Mouse (Mus musculus) forebrain, embryonic 10.5 days (tissue): ENCODE measurements around the gene Ms4a4c. TPM values are rescaled to one million over a fixed set of nuclear protein-coding genes. Genes with fewer than 3 reads are reported as not detected.

Source experiments
- DNase-seq: peaks from one replicate; pipeline ENCODE4 v3.0.0-alpha.2; 2017; ENCODE audit warnings: low spot score; ENCODE audit errors: extremely low spot score
- H3K27ac ChIP-seq: fragments of 300-500 bp; sonication (generic); 2 replicates; pipeline ENCODE4 v1.5.1; 2016; ENCODE audit warnings: mild to moderate bottlenecking
- H3K27me3 ChIP-seq: fragments of 300-500 bp; sonication (generic); 2 replicates; pipeline ENCODE4 v1.6.1; 2016; ENCODE audit warnings: mild to moderate bottlenecking; ENCODE audit not compliant: poor library complexity, severe bottlenecking
- H3K36me3 ChIP-seq: fragments of 300-500 bp; sonication (generic); replicated peaks from 2 replicates; pipeline ENCODE4 v1.6.1; 2016; ENCODE audit warnings: mild to moderate bottlenecking, moderate library complexity
- H3K4me1 ChIP-seq: fragments of 300-500 bp; sonication (generic); 2 replicates; pipeline ENCODE4 v1.6.1; 2016
- H3K4me3 ChIP-seq: fragments of 300-500 bp; sonication (generic); 2 replicates; pipeline ENCODE4 v1.5.1; 2016; ENCODE audit warnings: mild to moderate bottlenecking, moderate library complexity
- H3K9me3 ChIP-seq: fragments of 300-500 bp; sonication (generic); 2 replicates; pipeline ENCODE4 v1.6.1; 2016; ENCODE audit warnings: mild to moderate bottlenecking, moderate library complexity
- WGBS: fragments of 180-500 bp; shearing (Covaris S2); methylation state at CpG from one replicate; pipeline ENCODE4 v1.1.7; 2016; 5-methylcytosine and 5-hydroxymethylcytosine counted together
- polyA plus RNA-seq: library from polyadenylated mRNA; unstranded; fragments of >200 nt; fragmentation: Nextera tagmentation; extraction: Ambion mirVana; gene quantifications from 2 replicates; pipeline ENCODE4 v1.2.1, GENCODE M21; 2016

Gene Ms4a4c
- 0.17 TPM in 1 of 2 replicates, not detected in the other for polyA plus RNA-seq

DNA sequence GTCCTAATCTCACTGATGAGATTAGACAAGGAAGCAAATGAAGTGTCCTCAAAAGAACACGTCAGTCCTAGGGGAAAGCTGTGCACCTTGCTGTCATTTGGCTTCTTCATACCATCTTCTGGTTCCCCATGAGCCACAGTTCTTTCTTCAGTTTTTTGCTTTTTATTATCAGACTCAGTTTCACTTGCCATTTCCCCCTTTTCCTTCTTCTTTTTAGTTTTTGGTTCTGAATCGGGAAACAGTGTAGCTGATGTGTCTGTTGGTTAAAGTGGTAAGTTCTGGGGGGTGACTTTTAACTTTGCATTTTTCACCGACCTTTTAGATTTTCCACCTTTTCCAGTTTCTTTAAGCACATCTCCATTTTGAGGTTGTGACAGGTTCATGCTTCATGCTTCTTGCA, at the start of gene Ms4a4c:
TSS of gene Ms4a4c (plus strand) at position 244 of the 400 bp plus-strand sequence.
- Histone ChIP-seq H3K4me3 (no peak within 1 kb of the TSS), H3K27me3 (no peaks in the 10 kb centered on the region), H3K27ac (no peak within 1 kb of the TSS), H3K4me1 (no peaks in the 10 kb centered on the region), H3K9me3 (no peaks in the 10 kb centered on the region), H3K36me3 (no peaks in the 10 kb centered on the region)
- no peak for DNase-seq
- 89% methylated on average over 3 of the region's 3 CpGs for WGBS

DNA sequence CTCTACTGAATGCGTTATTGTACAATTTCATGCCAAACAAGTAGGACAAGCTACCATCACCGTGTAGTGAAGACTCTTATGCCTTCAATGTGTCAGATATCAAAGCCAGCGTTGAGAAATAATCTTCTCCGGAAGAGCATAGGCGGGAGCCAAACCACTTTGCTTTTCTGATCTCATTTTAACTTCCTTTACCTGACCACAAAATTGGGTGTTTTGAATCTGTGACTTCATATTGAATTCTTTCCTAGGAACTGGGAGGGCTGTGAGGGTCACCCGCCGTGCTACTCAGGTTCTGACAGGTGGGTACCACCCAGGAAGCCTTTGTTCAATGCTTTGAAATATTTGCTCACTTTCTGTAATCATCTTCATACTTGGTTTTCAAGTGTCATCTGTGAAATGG, 48.8 kb upstream of the Ms4a4c start:
- no peak overlapping the region for H3K4me3 ChIP-seq
- no peaks in the 10 kb centered on the region for H3K9me3 ChIP-seq
- no peaks in the 10 kb centered on the region for H3K27me3 ChIP-seq
- H3K4me1 ChIP-seq, result no peaks in the 10 kb centered on the region
- WGBS, result 86% methylated on average over 7 of the region's 7 CpGs
- H3K36me3 ChIP-seq, result no peaks in the 10 kb centered on the region
- no peak overlapping the region for H3K27ac ChIP-seq
- DNase-seq, result no peak

DNA sequence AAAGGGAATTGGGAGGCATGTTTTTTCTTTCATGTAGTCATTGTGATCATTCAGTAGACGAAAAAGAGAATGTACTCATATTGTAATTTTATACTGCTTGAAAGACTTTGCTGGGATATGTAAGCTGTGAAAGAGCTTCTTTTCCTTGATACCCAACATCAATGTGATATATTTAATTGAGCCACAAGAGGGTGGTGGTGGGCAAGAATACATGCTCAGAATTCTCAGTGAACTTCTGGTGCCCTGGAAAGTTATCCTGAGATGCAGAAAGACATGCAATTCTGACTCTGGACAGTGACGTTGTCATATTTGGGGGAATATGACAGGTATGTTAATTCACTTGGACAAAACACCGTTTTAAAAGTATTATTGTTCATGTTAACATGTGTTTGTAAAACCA, 44.5 kb upstream of the Ms4a4c start:
- Histone ChIP-seq H3K9me3 (no peaks in the 10 kb centered on the region), H3K27ac (no peak overlapping the region), H3K4me3 (no peak overlapping the region), H3K36me3 (no peaks in the 10 kb centered on the region), H3K27me3 (no peaks in the 10 kb centered on the region), H3K4me1 (no peaks in the 10 kb centered on the region)
- WGBS, result 71% methylated on average over 3 of the region's 3 CpGs
- no peak for DNase-seq

DNA sequence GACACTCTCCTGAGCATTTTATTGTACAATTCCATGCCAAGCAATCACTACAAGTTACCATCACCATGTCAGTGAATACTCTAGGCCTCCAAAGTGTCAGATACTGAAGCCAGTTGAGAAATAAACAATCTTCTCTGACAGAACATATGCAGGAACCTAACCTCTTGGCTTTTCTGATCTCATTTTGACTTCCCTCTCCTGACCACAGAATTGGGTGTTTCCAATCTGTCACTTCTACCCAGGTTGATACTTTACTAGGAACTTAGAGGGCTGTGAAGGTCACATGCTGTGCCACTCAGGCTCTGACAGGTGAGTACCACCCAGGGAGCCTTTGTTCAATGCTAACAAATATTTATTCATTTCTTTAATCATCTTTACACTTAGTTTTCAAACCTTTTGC, 42.6 kb upstream of the Ms4a4c start:
- DNase-seq, result no peak
- H3K4me1 ChIP-seq, result no peaks in the 10 kb centered on the region
- H3K27me3 ChIP-seq, result no peaks in the 10 kb centered on the region
- no peak overlapping the region for H3K27ac ChIP-seq
- H3K36me3 ChIP-seq, result no peaks in the 10 kb centered on the region
- no peaks in the 10 kb centered on the region for H3K9me3 ChIP-seq
- H3K4me3 ChIP-seq, result no peak overlapping the region

DNA sequence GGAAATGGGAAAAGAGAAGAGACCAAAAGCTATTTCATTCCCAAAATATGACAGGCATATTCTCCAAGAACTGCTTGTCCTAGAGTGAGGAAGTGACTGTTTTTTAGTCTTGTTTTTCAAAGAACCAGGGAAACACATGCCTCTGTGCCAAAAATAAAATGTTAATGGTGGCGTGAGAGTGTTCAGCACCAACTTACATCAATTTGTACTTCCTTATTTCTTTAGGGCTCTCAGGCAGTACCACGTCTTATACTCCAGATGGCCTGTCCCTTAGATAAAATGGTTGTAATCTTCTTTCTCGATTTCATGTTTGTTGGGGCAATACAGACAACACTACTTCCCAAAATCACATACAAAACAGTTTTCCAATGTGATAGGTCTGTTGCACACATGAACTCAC, 36.3 kb upstream of the Ms4a4c start:
- 87% methylated on average over 3 of the region's 3 CpGs for whole genome bisulfite sequencing
- H3K36me3 ChIP-seq, result no peaks in the 10 kb centered on the region
- H3K27ac ChIP-seq, result no peak overlapping the region
- no peaks in the 10 kb centered on the region for H3K9me3 ChIP-seq
- H3K27me3 ChIP-seq, result no peaks in the 10 kb centered on the region
- no peak overlapping the region for H3K4me3 ChIP-seq
- DNase-seq, result no peak
- H3K4me1 ChIP-seq, result no peaks in the 10 kb centered on the region

DNA sequence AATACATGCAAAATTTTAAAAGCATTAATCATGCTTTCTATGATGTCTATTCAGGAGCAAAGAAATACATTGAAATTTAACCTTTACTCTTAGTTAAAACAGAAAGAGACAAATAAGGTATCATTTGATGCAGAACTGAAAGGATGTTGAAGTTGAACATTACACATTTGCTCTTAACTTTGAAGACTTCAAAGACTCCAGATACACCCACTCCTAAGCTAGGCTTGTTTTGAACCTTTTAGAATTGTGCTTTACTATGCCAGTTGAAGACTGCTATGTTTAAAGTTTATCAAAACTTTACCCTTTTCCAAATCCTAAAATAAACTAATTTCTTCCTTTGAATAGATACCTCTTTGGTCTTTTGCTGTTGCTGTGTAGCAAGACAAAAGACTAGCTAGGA, 33.4 kb upstream of the Ms4a4c start:
- no peaks in the 10 kb centered on the region for H3K36me3 ChIP-seq
- H3K4me1 ChIP-seq, result no peaks in the 10 kb centered on the region

DNA sequence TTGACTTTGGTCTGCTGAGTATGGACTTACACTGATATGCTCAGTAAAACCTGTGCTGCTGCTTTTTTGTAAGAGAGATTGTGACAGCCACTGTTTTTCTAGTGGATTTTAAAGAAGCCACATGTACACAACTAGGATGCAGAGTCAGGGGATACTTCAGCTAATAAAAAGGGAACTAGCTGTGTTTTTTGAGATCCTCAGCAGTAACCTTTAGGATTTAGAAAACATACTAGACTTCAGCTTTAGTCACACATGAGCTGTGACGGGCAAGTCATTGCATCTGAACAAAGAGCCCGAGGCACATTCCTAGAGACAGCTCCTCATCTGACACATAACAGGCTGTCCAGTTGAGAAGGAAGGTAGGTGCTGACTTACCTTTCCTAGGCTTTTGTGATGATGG, 29.3 kb upstream of the Ms4a4c start, which contains the start of gene Ms4a4a:
TSS of gene Ms4a4a (plus strand) at position 251 of the 400 bp plus-strand sequence.
- H3K9me3 ChIP-seq, result no peaks in the 10 kb centered on the region
- 71% methylated on average over 2 of the region's 2 CpGs for WGBS
- no peak for DNase-seq

More for the DNA sequence above, 33.4 kb upstream of the Ms4a4c start:
- H3K27ac ChIP-seq, result no peak overlapping the region
- H3K4me3 ChIP-seq, result no peak overlapping the region
- no peak for DNase-seq
- no peaks in the 10 kb centered on the region for H3K27me3 ChIP-seq
- no peaks in the 10 kb centered on the region for H3K9me3 ChIP-seq

DNA sequence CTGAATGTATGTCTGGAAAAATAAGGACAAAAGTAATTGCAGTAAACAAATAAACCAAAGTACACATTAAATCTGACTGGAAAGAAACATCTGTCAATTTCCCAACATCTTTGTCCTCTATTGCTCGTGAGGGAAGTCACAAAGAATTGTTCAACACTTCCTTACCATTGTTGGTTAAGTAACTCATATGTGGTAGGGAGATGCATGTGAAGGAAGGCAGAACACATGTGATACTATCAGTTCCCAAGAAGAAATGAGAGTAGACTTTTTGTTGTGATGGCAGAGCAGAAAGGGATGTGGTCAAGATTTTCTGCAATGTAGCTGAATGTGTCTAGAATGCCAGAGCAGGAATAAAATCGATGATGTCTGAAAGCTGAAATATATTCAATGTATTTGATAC, 28.2 kb upstream of the Ms4a4c start:
- 82% methylated on average over 2 of the region's 2 CpGs for WGBS
- H3K27me3 ChIP-seq, result no peaks in the 10 kb centered on the region

More for the DNA sequence above, 29.3 kb upstream of the Ms4a4c start, which contains the start of gene Ms4a4a:
- no peak within 1 kb of the TSS for H3K27ac ChIP-seq
- H3K36me3 ChIP-seq, result no peaks in the 10 kb centered on the region
- no peaks in the 10 kb centered on the region for H3K27me3 ChIP-seq
- no peaks in the 10 kb centered on the region for H3K4me1 ChIP-seq
- no peak within 1 kb of the TSS for H3K4me3 ChIP-seq

DNA sequence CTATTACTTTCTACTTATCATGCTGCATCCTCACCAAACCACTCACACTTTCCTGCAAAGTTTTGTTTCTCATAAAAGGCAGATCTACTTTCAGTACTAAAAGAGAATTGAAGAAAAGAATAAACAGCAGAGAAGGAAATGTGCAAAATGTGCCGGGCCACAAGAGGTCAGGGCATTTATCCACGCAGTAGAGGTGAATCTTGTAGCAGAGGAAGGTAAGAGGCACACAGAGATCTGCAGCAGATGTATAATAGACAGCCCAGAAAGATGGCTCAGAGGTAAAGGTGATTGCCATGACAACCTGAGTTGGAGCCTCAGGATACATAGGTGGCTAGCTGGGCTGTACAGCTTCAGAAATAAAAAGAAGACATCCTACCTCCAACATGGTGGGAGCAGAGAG, 17.5 kb upstream of the Ms4a4c start:
- H3K4me3 ChIP-seq, result no peak overlapping the region
- H3K9me3 ChIP-seq, result no peaks in the 10 kb centered on the region
- H3K27me3 ChIP-seq, result no peaks in the 10 kb centered on the region
- no peak overlapping the region for H3K27ac ChIP-seq
- no peaks in the 10 kb centered on the region for H3K36me3 ChIP-seq
- H3K4me1 ChIP-seq, result no peaks in the 10 kb centered on the region
- 80% methylated on average over 2 of the region's 2 CpGs for WGBS
- no peak for DNase-seq

More for the DNA sequence above, 28.2 kb upstream of the Ms4a4c start:
- Histone ChIP-seq H3K9me3 (no peaks in the 10 kb centered on the region), H3K36me3 (no peaks in the 10 kb centered on the region), H3K4me1 (no peaks in the 10 kb centered on the region), H3K4me3 (no peak overlapping the region), H3K27ac (no peak overlapping the region)
- no peak for DNase-seq

DNA sequence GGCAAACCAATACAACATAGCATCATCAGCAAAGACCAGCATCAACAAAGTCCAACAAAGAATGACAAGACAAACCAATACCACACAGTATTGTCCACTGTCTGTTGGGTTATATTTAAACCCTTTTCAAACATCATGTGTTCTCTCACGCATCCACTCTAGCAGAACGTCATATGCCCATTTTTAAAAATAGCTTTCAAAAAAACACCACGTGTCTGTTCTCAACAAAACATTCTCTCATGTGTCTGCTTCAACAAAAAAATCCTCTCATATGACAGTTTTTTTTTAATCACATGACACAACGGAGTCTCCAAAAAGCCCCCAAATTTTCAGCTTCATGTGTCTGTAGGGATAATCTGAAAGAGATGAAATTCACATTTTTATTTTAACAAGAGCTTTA, 16.9 kb upstream of the Ms4a4c start:
- no peak for DNase-seq
- Histone ChIP-seq H3K27me3 (no peaks in the 10 kb centered on the region), H3K36me3 (no peaks in the 10 kb centered on the region), H3K4me1 (no peaks in the 10 kb centered on the region), H3K9me3 (no peaks in the 10 kb centered on the region), H3K4me3 (no peak overlapping the region), H3K27ac (no peak overlapping the region)
- 89% methylated on average over 4 of the region's 4 CpGs for WGBS

DNA sequence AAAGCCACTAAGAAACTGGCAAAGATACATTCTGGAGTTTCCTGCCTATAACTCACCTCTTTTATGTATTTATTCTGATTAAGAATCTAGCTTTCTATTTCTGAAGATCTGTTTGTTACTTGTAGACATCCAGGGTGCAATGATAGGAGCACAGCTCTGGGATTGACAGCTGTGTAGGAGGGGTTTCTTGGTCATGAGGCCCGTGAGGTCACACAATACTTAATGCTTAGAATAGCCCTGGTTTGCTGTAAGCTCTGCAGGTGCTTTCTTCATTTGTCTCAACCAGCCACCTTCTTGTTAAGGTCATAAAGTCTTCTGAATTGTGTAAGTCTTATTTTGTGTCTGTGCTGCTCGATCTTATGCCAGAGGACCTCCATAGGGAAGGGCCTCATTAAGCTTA, 15.6 kb upstream of the Ms4a4c start:
- no peaks in the 10 kb centered on the region for H3K9me3 ChIP-seq
- DNase-seq, result no peak
- 87% methylated on average over 2 of the region's 2 CpGs for WGBS

DNA sequence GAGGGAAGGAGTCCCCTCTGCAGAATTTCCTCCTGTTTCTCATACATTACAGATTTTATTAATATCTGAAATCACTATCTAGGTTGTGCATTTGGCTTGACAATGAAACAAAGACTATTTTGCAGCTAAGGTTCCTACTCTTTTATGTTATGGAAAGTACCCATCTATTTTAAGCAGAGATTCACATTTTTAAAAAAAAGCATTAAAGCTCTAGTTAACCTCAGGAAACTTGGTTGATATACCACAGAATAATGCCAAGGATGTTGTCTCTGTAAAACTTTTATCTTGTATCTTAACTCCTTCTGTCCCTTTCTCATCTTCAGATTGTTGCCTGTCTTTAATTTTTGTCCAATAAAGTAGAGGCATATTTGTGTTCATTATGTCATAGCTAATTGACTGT, 8.8 kb upstream of the Ms4a4c start:
- Histone ChIP-seq H3K9me3 (no peaks in the 10 kb centered on the region), H3K27ac (no peak overlapping the region), H3K36me3 (no peaks in the 10 kb centered on the region), H3K4me3 (no peak overlapping the region), H3K27me3 (no peaks in the 10 kb centered on the region), H3K4me1 (no peaks in the 10 kb centered on the region)
- no peak for DNase-seq

More for the DNA sequence above, 15.6 kb upstream of the Ms4a4c start:
- Histone ChIP-seq H3K27me3 (no peaks in the 10 kb centered on the region), H3K36me3 (no peaks in the 10 kb centered on the region), H3K27ac (no peak overlapping the region), H3K4me1 (no peaks in the 10 kb centered on the region), H3K4me3 (no peak overlapping the region)

DNA sequence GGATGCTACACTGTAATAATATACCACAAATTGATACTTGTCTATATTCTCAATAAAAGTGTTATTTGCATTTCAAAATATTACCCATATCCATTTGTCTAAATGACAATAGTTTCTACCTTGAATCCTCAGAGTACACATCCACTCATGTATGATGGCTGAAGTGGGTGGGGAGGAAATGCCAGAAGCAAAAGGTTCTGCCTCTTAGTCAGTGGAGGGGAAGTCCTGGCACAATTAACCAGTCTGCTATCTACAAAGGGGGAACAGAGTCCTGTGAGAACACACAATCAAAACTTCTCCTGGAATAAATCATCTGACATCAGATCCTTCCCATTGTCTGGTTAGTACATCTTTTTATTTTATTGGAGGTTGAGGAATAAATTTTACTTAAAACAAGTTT, 2.9 kb downstream of the Ms4a4c start:
- DNase-seq, result no peak
- Histone ChIP-seq H3K4me1 (no peaks in the 10 kb centered on the region), H3K36me3 (no peaks in the 10 kb centered on the region), H3K27me3 (no peaks in the 10 kb centered on the region), H3K27ac (no peak overlapping the region), H3K9me3 (no peaks in the 10 kb centered on the region), H3K4me3 (no peak overlapping the region)

DNA sequence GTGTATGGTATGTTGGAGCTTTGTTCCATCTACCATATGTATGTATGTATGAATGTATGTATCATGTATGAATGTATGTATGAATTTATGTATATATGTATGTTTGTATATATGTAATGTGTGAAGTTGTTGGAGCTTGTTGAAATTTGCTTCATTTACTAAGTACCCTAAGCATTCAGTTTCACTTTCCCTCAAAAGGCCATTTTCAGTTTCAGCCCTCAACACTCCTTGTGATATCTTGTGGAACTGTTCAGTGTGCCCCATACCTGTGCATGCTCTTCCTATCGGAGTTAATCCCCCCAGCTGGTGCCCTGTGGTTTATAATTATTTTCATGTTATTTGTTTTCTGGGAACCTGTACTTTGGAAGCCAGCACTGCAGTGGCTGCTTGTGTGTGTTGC, 4.0 kb downstream of the Ms4a4c start:
- H3K27me3 ChIP-seq, result no peaks in the 10 kb centered on the region
- no peak for DNase-seq
- H3K4me1 ChIP-seq, result no peaks in the 10 kb centered on the region
- H3K4me3 ChIP-seq, result no peak overlapping the region
- H3K27ac ChIP-seq, result no peak overlapping the region
- no peaks in the 10 kb centered on the region for H3K36me3 ChIP-seq
- 91% methylated on average over 1 of the region's 1 CpGs for whole genome bisulfite sequencing
- no peaks in the 10 kb centered on the region for H3K9me3 ChIP-seq
